Mouse (Mus musculus): ENCODE data around the gene Esrra. TPM values are rescaled to one million over a fixed set of nuclear protein-coding genes. Genes with fewer than 3 reads are reported as not detected.

Esrra gene
- polyA plus RNA-seq, 1 experiment: 38.0 TPM

DNA sequence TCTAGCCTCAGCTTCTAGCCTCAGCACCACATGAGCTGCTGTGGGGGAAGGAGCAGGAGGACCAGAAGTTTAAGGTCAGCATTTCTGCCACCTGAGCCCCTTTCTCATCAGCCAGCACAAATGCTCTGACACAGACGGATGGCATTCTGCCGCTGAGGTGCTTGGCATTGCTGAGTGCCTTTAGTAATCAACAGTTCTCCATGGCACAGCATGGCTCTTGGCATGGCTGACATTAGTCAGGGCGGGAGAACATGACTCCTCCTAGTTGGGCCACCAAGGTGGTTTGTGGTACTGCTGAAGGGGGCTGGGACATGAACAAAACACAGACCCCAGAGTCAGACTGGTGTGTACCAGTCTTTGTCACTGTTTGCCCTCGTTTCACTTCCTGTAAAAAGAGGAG lies 26.6 kb upstream of the Esrra start:
- TF ChIP-seq GATA1 (IDR thresholded peaks at IDR 0.05; ENCODE audit: low read length): no peak

DNA sequence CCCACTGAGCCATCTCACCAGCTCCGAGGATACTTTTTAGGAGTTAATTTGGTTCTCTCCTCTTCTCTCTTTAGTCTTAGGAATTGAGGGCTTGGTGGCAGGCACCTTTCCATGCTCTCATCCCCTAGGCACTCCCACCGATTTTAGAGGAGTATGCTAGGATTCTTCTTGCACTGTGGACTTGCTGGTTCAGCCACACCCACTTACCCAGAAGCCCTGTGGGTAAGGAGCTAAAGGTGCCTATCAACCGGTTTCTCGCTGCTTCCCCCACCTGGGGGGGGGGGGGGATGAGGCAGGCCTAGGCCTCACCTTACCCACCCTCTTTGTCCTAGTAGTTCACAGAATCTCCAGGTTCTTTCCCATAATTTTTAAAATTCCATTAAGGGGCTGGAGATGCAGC lies 26.1 kb upstream of the Esrra start:
- no peak for TF ChIP-seq GATA1 (IDR thresholded peaks at IDR 0.05; ENCODE audit: low read length)

GRCm38 (mm10) chr19:6943709-6944108 lies 22.1 kb upstream of the Esrra start:
- no peak for TF ChIP-seq GATA1 (IDR thresholded peaks at IDR 0.05; ENCODE audit: low read length)

GRCm38 (mm10) chr19:6942764-6943163 lies 21.2 kb upstream of the Esrra start:
- no peak for TF ChIP-seq GATA1 (IDR thresholded peaks at IDR 0.05; ENCODE audit: low read length)

DNA sequence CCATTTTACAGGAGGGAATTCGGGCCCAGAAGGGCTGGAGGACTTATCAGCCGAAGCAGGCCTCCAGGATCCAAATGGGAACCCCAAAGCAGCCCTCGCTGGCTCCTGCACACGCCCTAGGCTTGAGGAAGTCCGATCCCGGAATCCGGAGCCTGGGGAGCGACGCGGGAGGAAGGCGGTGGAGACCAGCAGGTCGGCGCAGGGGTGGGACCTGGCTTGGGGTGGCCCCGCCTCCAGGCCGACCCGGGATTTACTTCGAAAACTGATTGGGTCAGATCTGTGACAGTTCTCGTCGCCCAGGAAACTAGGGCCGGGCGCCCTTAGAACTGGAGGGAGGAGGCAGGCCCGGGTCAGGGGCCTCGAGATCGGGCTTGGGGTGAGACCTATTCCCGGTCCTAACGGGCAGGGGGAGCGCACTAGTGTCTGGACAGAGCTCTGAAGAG lies 20.7 kb upstream of the Esrra start, which contains the start of gene Gpr137:
TSS of gene Gpr137 (minus strand) at position 232 of the 443 bp plus-strand sequence.
- TF ChIP-seq GATA1 (IDR thresholded peaks at IDR 0.05; ENCODE audit: low read length): no peak

- no peak for TF ChIP-seq GATA1 (IDR thresholded peaks at IDR 0.05; ENCODE audit: low read length)
Observed at GRCm38 (mm10) chr19:6941372-6942248, 20.0 kb upstream of the Esrra start, which contains the start of gene Bad. Bad (plus strand) TSS chr19:6941861.

DNA sequence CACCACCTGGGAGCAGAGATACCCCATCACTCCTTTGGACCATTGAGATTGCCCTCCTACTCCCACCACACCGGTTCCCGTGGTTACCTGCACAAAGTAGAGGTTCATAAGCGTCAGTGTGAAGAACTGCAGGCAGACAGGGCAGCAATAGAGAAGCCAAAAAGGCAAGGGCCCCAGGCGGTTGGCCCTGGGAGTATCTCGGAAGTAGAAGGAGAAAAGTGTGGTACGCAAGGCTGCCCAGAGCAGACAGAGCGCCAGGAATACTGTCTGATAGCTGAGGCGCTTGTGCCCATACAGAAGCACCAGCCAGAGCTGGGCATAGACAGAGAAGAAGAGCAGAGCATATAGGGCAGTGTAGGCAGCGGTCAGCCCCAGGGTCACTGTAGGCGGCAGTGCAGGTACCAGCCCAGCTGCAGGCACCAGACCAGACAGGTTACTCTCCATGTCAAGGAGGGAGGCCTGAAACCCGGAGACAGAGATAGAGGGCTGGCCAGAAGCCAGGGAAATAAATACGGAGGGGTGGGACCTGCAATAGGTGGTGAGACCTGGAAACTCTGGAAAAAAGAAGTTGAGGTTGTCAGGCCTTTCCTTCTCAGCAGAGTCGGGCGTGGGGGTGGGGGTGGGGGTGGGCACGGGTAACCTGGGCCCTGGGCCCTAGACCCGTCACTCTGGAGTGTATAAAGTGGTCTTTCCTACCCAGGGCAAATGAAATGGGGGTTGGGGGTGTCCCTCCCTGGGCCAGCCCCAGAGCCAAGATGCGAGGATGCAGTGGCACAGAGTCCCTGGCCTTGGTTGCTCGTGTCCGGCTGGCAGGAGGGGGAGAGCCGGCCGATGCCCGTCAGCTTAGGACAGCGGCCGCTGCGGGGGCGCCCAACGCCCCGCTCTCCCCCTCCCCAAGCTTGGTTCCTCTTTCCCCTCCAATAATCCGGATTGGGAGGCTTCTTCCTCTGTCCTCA lies 19.1 kb upstream of the Esrra start:
- TF ChIP-seq GATA1 (IDR thresholded peaks at IDR 0.05; ENCODE audit: low read length): no peak

DNA sequence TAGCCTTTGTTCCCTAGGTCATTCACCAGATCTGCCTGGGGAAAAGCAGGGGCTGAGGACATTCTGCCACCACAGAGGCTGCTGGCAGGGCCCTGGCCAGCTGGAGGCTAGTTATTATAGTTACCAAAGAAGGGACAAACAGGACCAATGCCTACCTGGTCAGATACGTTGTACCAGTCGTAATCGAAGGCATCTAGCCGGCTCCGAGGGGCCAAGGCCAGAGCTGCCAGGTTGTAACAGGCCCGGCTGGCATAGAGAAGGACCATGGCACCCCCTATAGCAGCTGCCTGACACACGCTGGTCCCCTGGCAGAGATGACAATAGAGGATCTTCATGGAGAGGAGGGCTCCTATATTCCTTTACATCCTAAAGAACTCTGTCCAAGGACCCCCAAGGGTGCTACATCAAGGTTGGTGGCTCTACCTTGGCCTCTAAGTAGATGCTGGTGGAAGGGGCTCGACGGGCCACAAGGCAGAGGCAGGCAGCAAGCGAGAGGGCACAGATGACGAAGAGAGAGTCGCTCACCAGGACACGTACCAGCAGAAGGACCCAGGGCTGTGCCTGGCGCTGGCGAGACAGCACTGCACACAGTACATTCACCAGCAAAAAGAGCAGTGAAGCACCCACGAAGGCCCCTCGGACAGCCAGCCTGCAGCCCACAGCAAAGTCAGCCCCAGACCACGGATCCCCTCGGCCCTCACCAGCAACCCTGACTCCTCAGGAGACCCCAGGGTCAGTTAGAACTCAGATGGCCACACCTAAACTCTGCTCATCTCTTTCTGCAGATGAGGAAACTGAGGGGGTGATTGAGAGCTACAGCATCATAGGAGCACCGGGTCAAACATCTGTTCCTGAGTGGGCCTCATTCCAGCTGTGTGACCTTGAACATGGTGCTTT lies 17.7 kb upstream of the Esrra start:
- TF ChIP-seq GATA1 (IDR thresholded peaks at IDR 0.05; ENCODE audit: low read length): no peak

- TF ChIP-seq GATA1 (IDR thresholded peaks at IDR 0.05; ENCODE audit: low read length): no peak
Observed at GRCm38 (mm10) chr19:6937541-6938465, 16.2 kb upstream of the Esrra start.

GRCm38 (mm10) chr19:6936299-6936698 lies 14.7 kb upstream of the Esrra start:
- TF ChIP-seq GATA1 (IDR thresholded peaks at IDR 0.05; ENCODE audit: low read length): no peak

- no peak for TF ChIP-seq GATA1 (IDR thresholded peaks at IDR 0.05; ENCODE audit: low read length)
Observed at GRCm38 (mm10) chr19:6934195-6934977, 12.8 kb upstream of the Esrra start, which contains the start of gene Kcnk4. Kcnk4 (minus strand) TSS chr19:6934515.

GRCm38 (mm10) chr19:6933436-6934194 lies 12.0 kb upstream of the Esrra start:
- no peak for TF ChIP-seq GATA1 (IDR thresholded peaks at IDR 0.05; ENCODE audit: low read length)

Data from G1E-ER4 (cell line).